Mouse (Mus musculus) hindbrain, embryonic 13.5 days (tissue): ENCODE measurements at regions not wholly inside any gene's neighbourhood (a gene's known extent, or its start where the extent isn't known, plus 50 kb on each side); places are given as distances from the start of the nearest gene placed in this dataset.
A peak's percentile ranks its signal among the peaks of the same experiment; 100 is the strongest.

Source experiments
- ATAC-seq: fragments of 200-750 bp; cut with Nextera tagmentation; 2 replicates; pipeline ENCODE4 v1.8.0; 2017; ENCODE audit warnings: moderate TSS enrichment; ENCODE audit not compliant: low FRiP score
- H3K27ac ChIP-seq: fragments of 300-500 bp; sonication (generic); 2 replicates; pipeline ENCODE4 v1.5.1; 2015; ENCODE audit warnings: inconsistent platforms, mild to moderate bottlenecking, moderate library complexity
- H3K27me3 ChIP-seq: fragments of 300-500 bp; sonication (generic); 2 replicates; pipeline ENCODE4 v1.6.1; 2015; ENCODE audit warnings: mild to moderate bottlenecking, inconsistent platforms
- H3K36me3 ChIP-seq: fragments of 300-500 bp; sonication (generic); 2 replicates; pipeline ENCODE4 v1.6.1; 2015; ENCODE audit warnings: mild to moderate bottlenecking, inconsistent platforms
- H3K4me1 ChIP-seq: fragments of 300-500 bp; sonication (generic); replicated peaks from 2 replicates; pipeline ENCODE4 v1.6.1; 2015; ENCODE audit warnings: inconsistent platforms
- H3K4me2 ChIP-seq: fragments of 300-500 bp; sonication (generic); 2 replicates; pipeline ENCODE4 v1.6.1; 2015; ENCODE audit warnings: inconsistent platforms, mild to moderate bottlenecking, moderate library complexity
- H3K4me3 ChIP-seq: fragments of 300-500 bp; sonication (generic); 2 replicates; pipeline ENCODE4 v1.5.1; 2015; ENCODE audit warnings: mild to moderate bottlenecking, inconsistent platforms
- H3K9ac ChIP-seq: fragments of 300-500 bp; sonication (generic); 2 replicates; pipeline ENCODE4 v1.6.1; 2015; ENCODE audit warnings: mild to moderate bottlenecking, inconsistent platforms
- H3K9me3 ChIP-seq: fragments of 300-500 bp; sonication (generic); 2 replicates; pipeline ENCODE4 v1.6.1; 2016; ENCODE audit warnings: inconsistent platforms
- WGBS: fragments of 180-500 bp; shearing (Covaris S2); methylation state at CpG from one replicate; pipeline ENCODE4 v1.1.7; 2015; 5-methylcytosine and 5-hydroxymethylcytosine counted together

- Histone ChIP-seq H3K36me3 (no peaks in the 10 kb centered on the region), H3K4me1 (peaks cover 11% of the 10 kb centered on the region), H3K4me2 (no peak overlapping the region), H3K9ac (no peak overlapping the region), H3K27me3 (no peaks in the 10 kb centered on the region), H3K4me3 (no peak overlapping the region), H3K27ac (0 out of 2 replicates have a peak overlapping the region, but pooled peaks have one; percentile 20), H3K9me3 (no peaks in the 10 kb centered on the region)
- ATAC-seq: no peak
- 68% methylated on average over 6 of the region's 6 CpGs for WGBS
Observed at GRCm38 (mm10) chr13:84756796-84757335, 432.3 kb upstream of the Ccnh start.

GRCm38 (mm10) chr13:84757896-84758567, 431.2 kb upstream of the Ccnh start:
- Histone ChIP-seq H3K4me2 (peak overlapping the region; percentile 29), H3K36me3 (no peaks in the 10 kb centered on the region), H3K27me3 (no peaks in the 10 kb centered on the region), H3K9ac (peak overlapping the region; percentile 2; the same call in 1 of the 2 replicates), H3K9me3 (no peaks in the 10 kb centered on the region), H3K4me3 (no peak overlapping the region), H3K4me1 (peaks cover 11% of the 10 kb centered on the region), H3K27ac (peak overlapping the region; percentile 81)
- 15% methylated on average over 10 of the region's 10 CpGs for WGBS
- ATAC-seq: peak; percentile 81

DNA sequence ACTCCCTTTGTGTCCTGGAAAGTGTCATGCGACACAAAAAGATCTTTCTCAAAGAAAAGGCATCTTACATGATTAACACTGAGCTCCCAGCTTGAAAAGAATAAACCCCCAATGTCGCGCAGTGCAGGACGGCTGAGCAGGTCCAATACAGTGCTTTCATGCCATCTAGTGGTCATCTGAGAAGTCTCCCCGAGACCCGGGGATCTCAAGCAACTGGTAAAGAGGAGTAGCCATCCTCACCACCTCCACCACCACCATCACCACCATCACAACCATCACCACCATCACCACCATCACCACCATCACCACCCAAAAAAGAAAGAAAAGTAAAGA, 430.7 kb upstream of the Ccnh start:
- Histone ChIP-seq H3K27ac (peak overlapping the region; percentile 81), H3K27me3 (no peaks in the 10 kb centered on the region), H3K4me3 (no peak overlapping the region), H3K4me1 (peaks cover 11% of the 10 kb centered on the region), H3K9me3 (no peaks in the 10 kb centered on the region), H3K9ac (peak overlapping the region; percentile 2; the same call in 1 of the 2 replicates), H3K36me3 (no peaks in the 10 kb centered on the region), H3K4me2 (peak overlapping the region; percentile 29)
- peak; percentile 98 for ATAC-seq
- WGBS: 0% methylated on average over 6 of the region's 6 CpGs

DNA sequence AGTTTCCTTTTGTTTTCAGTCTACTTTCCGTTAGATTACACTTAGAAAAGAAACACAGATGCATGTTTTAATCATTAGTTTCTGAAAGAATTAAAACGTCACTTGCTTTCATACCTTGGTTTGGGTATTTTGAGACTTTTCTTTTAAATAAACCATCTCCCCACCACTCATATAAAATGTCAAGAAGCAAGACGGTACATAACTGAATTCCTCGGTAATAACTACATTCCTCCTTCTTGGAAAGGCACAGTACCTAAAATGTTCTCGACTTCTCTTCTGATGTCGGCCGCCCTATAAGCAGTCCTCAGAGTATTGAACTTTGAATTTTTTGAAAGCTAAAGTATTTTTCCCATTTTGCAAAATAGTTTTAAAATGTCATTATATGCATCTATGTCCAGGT, 430.1 kb upstream of the Ccnh start:
- no peaks in the 10 kb centered on the region for H3K9me3 ChIP-seq
- no peaks in the 10 kb centered on the region for H3K27me3 ChIP-seq
- H3K27ac ChIP-seq: no peak overlapping the region
- no peak overlapping the region for H3K4me3 ChIP-seq
- H3K9ac ChIP-seq: no peak overlapping the region
- H3K36me3 ChIP-seq: no peaks in the 10 kb centered on the region
- WGBS: 59% methylated on average over 7 of the region's 7 CpGs
- no peak overlapping the region for H3K4me2 ChIP-seq
- peaks cover 11% of the 10 kb centered on the region for H3K4me1 ChIP-seq
- ATAC-seq: no peak

DNA sequence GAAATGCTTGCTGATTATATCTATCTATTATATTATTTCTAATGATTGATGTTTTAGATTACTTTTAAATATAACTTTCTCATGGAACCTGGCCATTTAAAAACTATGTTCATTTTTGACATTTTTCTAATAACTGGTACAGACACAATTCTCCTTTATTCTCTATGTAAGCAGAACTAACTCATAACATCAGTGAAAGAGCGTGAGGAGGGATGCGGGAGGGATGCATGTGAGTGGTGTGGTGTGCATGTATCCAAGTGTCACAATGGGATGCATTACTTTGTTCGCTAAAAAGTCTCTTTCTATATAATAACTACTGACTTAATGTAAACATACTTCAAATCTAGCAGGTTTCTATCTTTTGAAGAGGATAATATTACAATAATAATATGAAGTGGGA, 428.7 kb upstream of the Ccnh start:
- Histone ChIP-seq H3K4me1 (peaks cover 11% of the 10 kb centered on the region), H3K36me3 (no peaks in the 10 kb centered on the region), H3K9me3 (no peaks in the 10 kb centered on the region), H3K27me3 (no peaks in the 10 kb centered on the region), H3K9ac (no peak overlapping the region), H3K27ac (no peak overlapping the region), H3K4me2 (no peak overlapping the region), H3K4me3 (no peak overlapping the region)
- ATAC-seq: no peak
- 38% methylated on average over 3 of the region's 3 CpGs for WGBS

DNA sequence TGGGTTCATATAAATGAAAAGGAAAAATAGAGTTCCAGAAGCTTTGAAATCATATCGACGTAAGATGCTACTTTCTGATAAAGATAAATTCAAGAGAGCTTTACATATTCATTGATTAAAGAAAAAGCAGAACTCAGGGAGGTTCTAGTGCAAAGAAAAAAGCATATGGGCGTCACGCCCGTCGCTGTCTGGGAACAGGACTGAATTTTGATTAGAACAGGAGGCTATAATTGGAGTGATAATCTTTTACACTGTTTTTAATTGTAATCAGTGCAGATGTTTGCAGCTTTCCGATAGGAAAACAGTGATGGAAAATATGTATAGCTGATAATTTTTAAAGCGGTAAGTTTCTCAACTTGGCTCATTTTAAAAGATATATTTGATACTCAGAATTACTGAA, 428.2 kb upstream of the Ccnh start:
- H3K4me1 ChIP-seq: peaks cover 11% of the 10 kb centered on the region
- ATAC-seq: no peak
- no peaks in the 10 kb centered on the region for H3K36me3 ChIP-seq
- H3K9ac ChIP-seq: no peak overlapping the region
- no peaks in the 10 kb centered on the region for H3K27me3 ChIP-seq
- no peak overlapping the region for H3K4me2 ChIP-seq
- H3K9me3 ChIP-seq: no peaks in the 10 kb centered on the region
- H3K4me3 ChIP-seq: no peak overlapping the region
- WGBS: 42% methylated on average over 8 of the region's 8 CpGs
- H3K27ac ChIP-seq: no peak overlapping the region

DNA sequence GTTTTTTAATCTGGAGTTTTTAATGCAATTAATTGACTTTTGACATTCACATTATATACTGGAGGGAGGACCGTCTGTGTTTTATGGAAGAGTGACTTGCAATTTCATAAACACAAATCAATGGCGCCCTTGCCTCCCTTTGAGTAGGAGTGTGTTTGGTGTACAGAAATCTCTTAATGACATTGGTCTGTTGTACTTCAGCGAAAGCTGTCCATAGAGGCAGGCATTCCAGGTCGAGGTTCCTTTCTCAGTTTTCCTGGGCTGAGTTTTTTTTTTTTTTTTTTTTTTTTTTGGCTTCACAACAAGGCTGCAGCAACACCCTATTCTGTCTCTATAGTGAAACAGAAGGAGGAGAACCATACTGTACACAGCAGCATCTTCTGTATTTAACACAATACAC, 427.4 kb upstream of the Ccnh start:
- H3K9me3 ChIP-seq: no peaks in the 10 kb centered on the region
- WGBS: 47% methylated on average over 4 of the region's 4 CpGs
- ATAC-seq: no peak
- H3K27me3 ChIP-seq: no peaks in the 10 kb centered on the region
- H3K4me2 ChIP-seq: no peak overlapping the region
- H3K4me1 ChIP-seq: peaks cover 8% of the 10 kb centered on the region
- no peak overlapping the region for H3K9ac ChIP-seq
- H3K27ac ChIP-seq: no peak overlapping the region
- no peak overlapping the region for H3K4me3 ChIP-seq
- H3K36me3 ChIP-seq: no peaks in the 10 kb centered on the region

- ATAC-seq: no peak
Observed at GRCm38 (mm10) chr13:84763916-84764315, 425.3 kb upstream of the Ccnh start.

GRCm38 (mm10) chr13:84771956-84772355, 417.3 kb upstream of the Ccnh start:
- Histone ChIP-seq H3K4me1 (no peaks in the 10 kb centered on the region), H3K4me2 (no peak overlapping the region), H3K36me3 (no peaks in the 10 kb centered on the region), H3K9ac (no peak overlapping the region), H3K27me3 (no peaks in the 10 kb centered on the region), H3K9me3 (no peaks in the 10 kb centered on the region), H3K4me3 (no peak overlapping the region), H3K27ac (no peak overlapping the region)
- 72% methylated on average over 2 of the region's 2 CpGs for WGBS
- ATAC-seq: no peak

More at GRCm38 (mm10) chr13:84763916-84764315, 425.3 kb upstream of the Ccnh start:
- H3K9me3 ChIP-seq: no peaks in the 10 kb centered on the region
- no peak overlapping the region for H3K4me3 ChIP-seq
- H3K36me3 ChIP-seq: no peaks in the 10 kb centered on the region
- 45% methylated on average over 1 of the region's 1 CpGs for WGBS
- H3K4me2 ChIP-seq: no peak overlapping the region
- H3K4me1 ChIP-seq: no peaks in the 10 kb centered on the region
- no peak overlapping the region for H3K9ac ChIP-seq
- no peaks in the 10 kb centered on the region for H3K27me3 ChIP-seq
- H3K27ac ChIP-seq: no peak overlapping the region

DNA sequence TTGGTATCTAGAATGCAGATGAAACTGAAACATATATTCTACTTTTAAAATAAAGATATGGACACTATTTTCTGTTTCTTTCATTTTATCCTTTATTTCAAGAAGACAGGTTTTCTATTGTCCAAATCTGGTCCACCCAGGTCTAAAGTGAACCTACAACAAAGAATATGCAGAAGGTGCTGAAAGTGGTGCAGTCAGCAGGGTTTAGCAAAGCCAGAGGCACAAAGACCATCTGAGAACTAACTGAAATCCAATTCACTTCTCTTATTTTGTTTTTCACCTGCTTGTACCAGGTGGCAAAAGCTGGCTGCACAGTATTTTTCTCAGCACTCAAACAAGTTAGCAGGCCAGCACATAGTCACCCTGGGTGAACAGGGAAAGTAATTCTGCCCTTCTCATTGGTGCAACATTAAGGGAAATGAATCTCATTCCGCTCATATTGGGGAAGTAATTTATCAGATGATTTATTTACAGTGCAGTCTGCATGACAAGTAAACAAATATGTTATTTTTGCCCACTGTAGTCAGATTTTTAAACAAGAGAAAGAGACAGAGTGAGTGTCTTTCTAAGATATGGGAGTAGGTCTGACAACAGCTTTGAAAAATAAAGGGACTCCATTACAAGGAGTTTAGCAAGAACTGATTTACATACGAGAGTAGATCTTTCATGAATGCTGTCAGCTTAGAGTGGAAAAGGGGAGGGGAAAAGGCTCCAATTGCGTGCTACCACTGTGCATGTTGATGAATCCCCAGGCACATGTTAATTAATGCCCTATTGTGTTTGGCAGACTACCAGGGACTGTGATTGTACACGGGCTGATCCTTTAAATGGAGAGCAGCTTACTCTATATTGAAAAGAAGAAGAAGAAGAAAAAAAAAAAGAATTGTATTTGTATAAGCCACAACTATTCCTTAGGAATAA, 405.9 kb upstream of the Ccnh start:
- 5% methylated on average over 4 of the region's 4 CpGs for WGBS
- no peaks in the 10 kb centered on the region for H3K27me3 ChIP-seq
- 0 out of 2 replicates have a peak overlapping the region, but pooled peaks have one; percentile 15 for H3K4me2 ChIP-seq
- H3K9ac ChIP-seq: no peak overlapping the region
- H3K9me3 ChIP-seq: no peaks in the 10 kb centered on the region
- ATAC-seq: peak; percentile 98
- peak overlapping the region; percentile 77 for H3K27ac ChIP-seq
- H3K4me1 ChIP-seq: peaks cover 19% of the 10 kb centered on the region
- H3K4me3 ChIP-seq: no peak overlapping the region
- H3K36me3 ChIP-seq: no peaks in the 10 kb centered on the region

DNA sequence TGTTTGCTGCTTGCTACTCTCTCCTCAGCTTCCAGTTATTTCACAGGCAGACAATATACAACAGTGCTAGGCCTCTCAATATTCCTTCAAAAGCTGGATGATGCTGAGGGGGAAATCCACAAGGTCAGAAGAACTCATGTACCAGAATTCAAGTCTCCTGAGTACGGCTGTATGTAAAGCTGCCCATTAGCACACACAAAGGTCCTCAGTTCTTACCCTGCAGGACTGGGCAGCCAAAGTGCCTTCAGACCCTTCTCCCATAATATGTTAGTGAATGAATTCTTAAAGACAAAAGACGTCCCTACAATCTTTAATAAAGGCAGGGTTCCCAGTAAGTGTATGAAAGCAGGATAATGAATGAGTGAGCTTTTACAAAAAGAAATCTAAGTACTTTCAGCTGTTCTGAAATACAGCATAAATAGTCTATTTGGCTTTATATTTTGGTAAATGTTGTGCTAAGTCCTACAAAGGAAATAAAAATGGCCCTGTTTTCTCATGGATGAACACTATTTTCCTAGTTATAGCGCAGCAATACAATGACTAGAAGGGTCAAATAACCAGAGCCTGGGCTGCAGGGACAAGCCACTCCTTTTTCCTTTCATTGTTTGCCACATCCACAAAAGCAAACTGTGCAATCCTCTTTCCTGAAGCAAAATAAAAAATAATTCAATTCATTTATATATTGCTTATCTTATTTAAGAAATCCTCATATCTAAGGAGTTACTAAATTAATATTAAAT, 384.8 kb upstream of the Ccnh start:
- Histone ChIP-seq H3K27me3 (no peaks in the 10 kb centered on the region), H3K4me2 (no peak overlapping the region), H3K9me3 (no peaks in the 10 kb centered on the region), H3K4me1 (peaks cover 11% of the 10 kb centered on the region), H3K36me3 (no peaks in the 10 kb centered on the region), H3K27ac (peak overlapping the region; percentile 87), H3K4me3 (no peak overlapping the region), H3K9ac (no peak overlapping the region)
- WGBS: 40% methylated on average over 3 of the region's 3 CpGs
- ATAC-seq: no peak

GRCm38 (mm10) chr13:84805190-84805589, 384.0 kb upstream of the Ccnh start:
- Histone ChIP-seq H3K9me3 (no peaks in the 10 kb centered on the region), H3K4me1 (peaks cover 11% of the 10 kb centered on the region), H3K27me3 (no peaks in the 10 kb centered on the region), H3K9ac (no peak overlapping the region), H3K4me3 (no peak overlapping the region), H3K27ac (peak overlapping the region; percentile 86), H3K4me2 (no peak overlapping the region), H3K36me3 (no peaks in the 10 kb centered on the region)
- WGBS: 29% methylated on average over 4 of the region's 4 CpGs
- ATAC-seq: peak; percentile 98
